Mouse (Mus musculus) midbrain, postnatal 0 days (tissue): ENCODE data around the gene Heatr5a. TPM values are rescaled to one million over a fixed set of nuclear protein-coding genes. Genes with fewer than 3 reads are reported as not detected.

ENCODE experiments used
- ATAC-seq: fragments of 200-750 bp; cut with Nextera tagmentation; 2 replicates; pipeline ENCODE4 v1.8.0; 2017; ENCODE audit warnings: moderate number of reproducible peaks, mild to moderate bottlenecking, moderate TSS enrichment, moderate library complexity; ENCODE audit not compliant: low FRiP score
- DNase-seq: peaks from one replicate; pipeline ENCODE4 v3.0.0-alpha.2; 2015; ENCODE audit warnings: low spot score
- H3K27ac ChIP-seq: fragments of 300-500 bp; sonication (generic); 2 replicates; pipeline ENCODE4 v1.5.1; 2014; ENCODE audit warnings: low read depth, mild to moderate bottlenecking, low read length, mixed read lengths
- H3K27me3 ChIP-seq: fragments of 300-500 bp; sonication (generic); 2 replicates; pipeline ENCODE4 v1.6.1; 2014; ENCODE audit warnings: low read length, control low read depth, mixed read lengths; ENCODE audit not compliant: insufficient read depth
- H3K36me3 ChIP-seq: fragments of 300-500 bp; sonication (generic); 2 replicates; pipeline ENCODE4 v1.6.1; 2014; ENCODE audit warnings: low read length, control low read depth, mixed read lengths; ENCODE audit not compliant: insufficient read depth
- H3K4me1 ChIP-seq: fragments of 300-500 bp; sonication (generic); 2 replicates; pipeline ENCODE4 v1.6.1; 2014; ENCODE audit warnings: mild to moderate bottlenecking, control low read depth, antibody characterized with exemption, low read length, mixed read lengths; ENCODE audit not compliant: insufficient read depth
- H3K4me2 ChIP-seq: fragments of 300-500 bp; sonication (generic); 2 replicates; pipeline ENCODE4 v1.6.1; 2014; ENCODE audit warnings: low read depth, mild to moderate bottlenecking, low read length, mixed read lengths; ENCODE audit not compliant: poor library complexity, severe bottlenecking
- H3K4me3 ChIP-seq: fragments of 300-500 bp; sonication (generic); 2 replicates; pipeline ENCODE4 v1.5.1; 2014; ENCODE audit warnings: low read depth, mild to moderate bottlenecking, low read length, moderate library complexity
- H3K9ac ChIP-seq: fragments of 300-500 bp; sonication (generic); replicated peaks from 2 replicates; pipeline ENCODE4 v1.6.1; 2014; ENCODE audit warnings: mild to moderate bottlenecking, low read length, moderate library complexity, mixed read lengths; ENCODE audit not compliant: poor library complexity, severe bottlenecking
- H3K9me3 ChIP-seq: fragments of 300-500 bp; sonication (generic); 2 replicates; pipeline ENCODE4 v1.6.1; 2016; ENCODE audit warnings: low read length, control low read depth
- CTCF ChIP-seq: IDR thresholded peaks from 2 replicates; pipeline ENCODE4 v1.5.1; 2016; ENCODE audit warnings: antibody characterized with exemption, mild to moderate bottlenecking
- WGBS: fragments of 180-500 bp; shearing (Covaris S2); extraction: QIAGEN DNeasy Blood & Tissue Kit; methylation state at CpG from one replicate; pipeline ENCODE4 v1.1.7; 2014; 5-methylcytosine and 5-hydroxymethylcytosine counted together
- polyA plus RNA-seq: library from polyadenylated mRNA; unstranded; fragments of >200 nt; fragmentation: Nextera tagmentation; extraction: Ambion mirVana; gene quantifications from 2 replicates; pipeline ENCODE4 v1.2.1, GENCODE M21; 2015
- total RNA-seq: library from RNA; depleted of rRNA; stranded (reverse); fragments of >200 nt; gene quantifications from 2 replicates; pipeline ENCODE4 v1.2.3, GENCODE M21; 2014

Gene Heatr5a
- total and polyA plus RNA-seq, 2 experiments from 2014 or later, result 3.3 to 25.3 TPM

GRCm38 (mm10) chr12:51998366-51998932, 27.3 kb upstream of the Heatr5a start:
- Histone ChIP-seq H3K4me1 (no peaks in the 10 kb centered on the region), H3K27ac (no peak overlapping the region), H3K4me2 (no peak overlapping the region), H3K4me3 (no peak overlapping the region), H3K27me3 (no peaks in the 10 kb centered on the region), H3K36me3 (peaks cover 5% of the 10 kb centered on the region; the same call in 1 of the 2 replicates), H3K9ac (no peak overlapping the region), H3K9me3 (no peaks in the 10 kb centered on the region)
- ATAC-seq (no peak), DNase-seq (no peak)
- TF ChIP-seq CTCF, result no peak
- WGBS, result 91% methylated on average over 9 of the region's 9 CpGs

DNA sequence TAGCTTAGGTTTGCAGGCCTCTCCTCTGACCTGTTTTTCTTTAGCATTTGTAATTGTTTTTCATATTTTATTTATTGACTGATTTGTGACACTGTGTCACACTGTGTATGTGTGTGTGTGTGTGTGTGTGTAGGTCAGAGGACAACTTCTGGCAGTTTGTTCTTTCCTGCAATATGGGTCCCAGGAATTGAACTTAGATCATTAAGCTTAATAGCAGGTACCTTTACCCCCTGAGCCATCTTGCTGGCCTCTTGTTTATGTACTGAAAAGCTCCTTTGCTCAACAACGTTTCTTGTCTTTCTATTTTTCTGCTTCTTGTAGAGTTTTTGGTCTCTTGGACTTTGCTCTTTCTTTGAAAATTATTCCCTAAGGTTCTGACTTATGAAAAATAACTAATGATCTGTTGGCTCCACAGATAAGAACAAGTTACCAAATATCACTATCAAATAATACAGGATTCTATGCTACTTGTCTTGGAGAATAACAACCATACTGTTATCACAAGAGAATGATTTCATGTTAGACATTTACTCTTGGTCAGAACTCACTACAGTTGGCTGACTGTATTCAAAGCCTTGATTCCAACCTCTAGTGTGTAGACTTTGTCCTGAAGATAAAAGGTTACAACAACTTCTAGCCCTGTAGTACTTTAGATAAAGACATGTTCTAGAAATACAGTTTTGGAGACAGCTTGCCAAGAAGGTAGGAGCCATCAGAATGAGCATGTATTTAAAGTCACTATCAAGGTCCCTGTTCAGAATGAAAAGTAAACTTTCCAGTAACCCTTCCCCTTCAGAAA, 24.8 kb upstream of the Heatr5a start:
- H3K9ac ChIP-seq, result no peak overlapping the region
- DNase-seq (no peak), ATAC-seq (no peak)
- 85% methylated on average over 1 of the region's 1 CpGs for WGBS
- H3K4me3 ChIP-seq, result no peak overlapping the region
- H3K36me3 ChIP-seq, result peaks cover 5% of the 10 kb centered on the region; the same call in 1 of the 2 replicates
- TF ChIP-seq CTCF, result no peak
- no peaks in the 10 kb centered on the region for H3K4me1 ChIP-seq
- H3K4me2 ChIP-seq, result no peak overlapping the region
- H3K27ac ChIP-seq, result no peak overlapping the region
- no peaks in the 10 kb centered on the region for H3K27me3 ChIP-seq
- no peaks in the 10 kb centered on the region for H3K9me3 ChIP-seq

- Histone ChIP-seq H3K9ac (no peak overlapping the region), H3K27me3 (no peaks in the 10 kb centered on the region), H3K4me1 (no peaks in the 10 kb centered on the region), H3K9me3 (no peaks in the 10 kb centered on the region), H3K4me3 (no peak overlapping the region), H3K27ac (no peak overlapping the region), H3K4me2 (no peak overlapping the region), H3K36me3 (no peaks in the 10 kb centered on the region)
- no peak for TF ChIP-seq CTCF
- DNase-seq, result no peak
- no peak for ATAC-seq
- 79% methylated on average over 2 of the region's 2 CpGs for WGBS
Measured at GRCm38 (mm10) chr12:51990629-51991028, 19.5 kb upstream of the Heatr5a start.

DNA sequence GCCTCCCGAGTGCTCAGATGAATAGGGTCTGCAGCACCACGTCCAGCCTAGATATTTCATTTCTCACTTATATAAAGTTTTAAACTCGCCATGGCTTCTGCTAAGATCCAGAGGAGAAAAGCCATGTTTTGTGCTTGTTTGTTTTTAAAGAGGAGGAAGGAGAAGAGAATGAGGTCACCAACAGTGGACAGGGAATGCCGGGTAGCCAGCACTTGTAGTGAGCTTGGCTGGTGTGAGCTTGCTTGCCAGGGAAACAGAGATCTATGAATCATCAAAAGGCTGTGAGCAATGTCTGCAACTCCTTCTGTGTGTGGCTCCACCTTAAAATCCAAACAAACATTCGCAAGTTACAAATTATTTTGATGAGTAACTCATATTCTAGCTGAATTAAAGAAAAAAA, 17.4 kb upstream of the Heatr5a start:
- Histone ChIP-seq H3K27ac (no peak overlapping the region), H3K27me3 (no peaks in the 10 kb centered on the region), H3K4me1 (no peaks in the 10 kb centered on the region), H3K36me3 (no peaks in the 10 kb centered on the region), H3K4me3 (no peak overlapping the region), H3K4me2 (no peak overlapping the region), H3K9me3 (no peaks in the 10 kb centered on the region), H3K9ac (no peak overlapping the region)
- no peak for DNase-seq
- no peak for TF ChIP-seq CTCF
- ATAC-seq, result no peak
- WGBS, result 87% methylated on average over 5 of the region's 5 CpGs

GRCm38 (mm10) chr12:51985826-51986225, 14.7 kb upstream of the Heatr5a start:
- Histone ChIP-seq H3K4me1 (no peaks in the 10 kb centered on the region), H3K9me3 (no peaks in the 10 kb centered on the region), H3K9ac (no peak overlapping the region), H3K36me3 (no peaks in the 10 kb centered on the region), H3K27me3 (no peaks in the 10 kb centered on the region), H3K4me2 (no peak overlapping the region), H3K4me3 (no peak overlapping the region), H3K27ac (no peak overlapping the region)
- ATAC-seq (no peak), DNase-seq (no peak)
- TF ChIP-seq CTCF, result no peak
- WGBS, result 74% methylated on average over 4 of the region's 4 CpGs

GRCm38 (mm10) chr12:51985163-51985748, 14.1 kb upstream of the Heatr5a start:
- Histone ChIP-seq H3K4me1 (no peaks in the 10 kb centered on the region), H3K4me3 (no peak overlapping the region), H3K4me2 (no peak overlapping the region), H3K27ac (no peak overlapping the region), H3K9me3 (no peaks in the 10 kb centered on the region), H3K9ac (no peak overlapping the region), H3K27me3 (no peaks in the 10 kb centered on the region), H3K36me3 (no peaks in the 10 kb centered on the region)
- TF ChIP-seq CTCF, result no peak
- DNase-seq (no peak), ATAC-seq (no peak)
- 94% methylated on average over 3 of the region's 3 CpGs for WGBS
